Mouse (Mus musculus) MEL (cell line): Measurements from ENCODE around the gene Ebi3. TPM values are rescaled to one million over a fixed set of nuclear protein-coding genes. Genes with fewer than 3 reads are reported as not detected.

Experiments used
- DNase-seq: peaks from one replicate; pipeline ENCODE4 v3.0.0; 2011; ENCODE audit warnings: low read depth, low spot score
- H3K27ac ChIP-seq: 2 replicates; pipeline ENCODE4 v1.5.1; 2012; ENCODE audit warnings: low read depth, mild to moderate bottlenecking, control low read depth, low read length, moderate library complexity; ENCODE audit not compliant: control insufficient read depth
- H3K27me3 ChIP-seq, 2 experiments: fragments of 150-350 bp in 1 of 2; sonication (generic) in 1 of 2; 2 replicates each; pipeline ENCODE4 v1.6.1; 2012; ENCODE audit warnings: low read length in 2 of 2, mild to moderate bottlenecking in 2 of 2, improper control_type of control experiment in 1 of 2, moderate library complexity in 1 of 2; ENCODE audit not compliant: insufficient read depth in 2 of 2, control insufficient read depth in 1 of 2
- H3K36me3 ChIP-seq, 2 experiments: 2 replicates each; pipeline ENCODE4 v1.6.1; 2012 to 2014; ENCODE audit warnings: low read length in 2 of 2, improper control_type of control experiment in 1 of 2, inconsistent platforms in 1 of 2, mild to moderate bottlenecking in 1 of 2; ENCODE audit not compliant: insufficient read depth in 2 of 2, control insufficient read depth in 1 of 2
- H3K4me1 ChIP-seq, 2 experiments: fragments of 150-350 bp in 1 of 2; sonication (generic) in 1 of 2; 2 replicates each; pipeline ENCODE4 v1.6.1; 2012; ENCODE audit warnings: low read length in 2 of 2, improper control_type of control experiment in 1 of 2, mild to moderate bottlenecking in 1 of 2; ENCODE audit not compliant: insufficient read depth in 2 of 2, control insufficient read depth in 1 of 2
- H3K4me3 ChIP-seq, 2 experiments: fragments of 150-350 bp in 1 of 2; sonication (generic) in 1 of 2; 2 replicates each; pipeline ENCODE4 v1.5.1; 2012; ENCODE audit warnings: low read depth in 2 of 2, low read length in 2 of 2, mild to moderate bottlenecking in 2 of 2, moderate library complexity in 2 of 2, control low read depth in 1 of 2, improper control_type of control experiment in 1 of 2; ENCODE audit not compliant: control insufficient read depth in 1 of 2, insufficient read depth in 1 of 2
- H3K79me2 ChIP-seq: 2 replicates; pipeline ENCODE4 v1.6.1; 2012; ENCODE audit warnings: mild to moderate bottlenecking, low read length, moderate library complexity; ENCODE audit not compliant: control insufficient read depth, poor library complexity, insufficient read depth
- H3K9ac ChIP-seq: 2 replicates; pipeline ENCODE4 v1.6.1; 2012; ENCODE audit warnings: low read depth, mild to moderate bottlenecking, control low read depth, low read length, moderate library complexity; ENCODE audit not compliant: control insufficient read depth, poor library complexity, severe bottlenecking
- H3K9me3 ChIP-seq: fragments of 150-350 bp; sonication (generic); replicated peaks from 2 replicates; pipeline ENCODE4 v1.6.1; 2012; ENCODE audit warnings: mild to moderate bottlenecking, low read length, improper control_type of control experiment, moderate library complexity; ENCODE audit not compliant: insufficient read depth
- BHLHE40 ChIP-seq: IDR thresholded peaks from 2 replicates; pipeline ENCODE4 v1.6.1; 2012; ENCODE audit warnings: low read depth, mild to moderate bottlenecking, inconsistent platforms, low read length, improper control_type of control experiment, borderline replicate concordance
- CHD2 ChIP-seq: IDR thresholded peaks from 2 replicates; pipeline ENCODE4 v1.6.1; 2011; ENCODE audit warnings: low read length, improper control_type of control experiment
- CTCF ChIP-seq, 3 experiments: IDR thresholded peaks in 2 of 3; conservative IDR thresholded peaks in 1 of 3; 2 replicates each; pipeline ENCODE4 v1.5.1; 2011 to 2012; ENCODE audit warnings: low read length in 3 of 3, low read depth in 2 of 3, mild to moderate bottlenecking in 2 of 3, improper control_type of control experiment in 1 of 3, inconsistent platforms in 1 of 3, mixed read lengths in 1 of 3, moderate library complexity in 1 of 3; ENCODE audit not compliant: control insufficient read depth in 1 of 3, insufficient read depth in 1 of 3, poor library complexity in 1 of 3, severe bottlenecking in 1 of 3
- E2F4 ChIP-seq: IDR thresholded peaks from 2 replicates; pipeline ENCODE4 v1.6.1; 2011; ENCODE audit warnings: low read depth, low read length, improper control_type of control experiment, borderline replicate concordance
- EP300 ChIP-seq, 2 experiments: IDR thresholded peaks; 2 replicates each; pipeline ENCODE4 v1.6.1; 2011; ENCODE audit warnings: improper control_type of control experiment in 2 of 2, low read length in 2 of 2, low read depth in 1 of 2, mild to moderate bottlenecking in 1 of 2
- GABPA ChIP-seq: IDR thresholded peaks from 2 replicates; pipeline ENCODE4 v1.6.1; 2012; ENCODE audit warnings: low read depth, mild to moderate bottlenecking, inconsistent platforms, low read length, improper control_type of control experiment, moderate library complexity
- GATA1 ChIP-seq: IDR thresholded peaks from 2 replicates; pipeline ENCODE4 v1.6.1; 2011; ENCODE audit warnings: low read depth, low read length, improper control_type of control experiment
- HCFC1 ChIP-seq: IDR thresholded peaks from 2 replicates; pipeline ENCODE4 v1.6.1; 2012; ENCODE audit warnings: low read depth, mild to moderate bottlenecking, inconsistent platforms, low read length, improper control_type of control experiment, moderate library complexity
- JUND ChIP-seq: IDR thresholded peaks from 2 replicates; pipeline ENCODE4 v1.6.1; 2011; ENCODE audit warnings: low read depth, mild to moderate bottlenecking, improper control_type of control experiment, low read length
- KAT2A ChIP-seq: conservative IDR thresholded peaks from 2 replicates; pipeline ENCODE4 v1.6.1; 2012; ENCODE audit warnings: low read depth, low read length, improper control_type of control experiment, inconsistent platforms
- MAX ChIP-seq: IDR thresholded peaks from 2 replicates; pipeline ENCODE4 v1.6.1; 2011; ENCODE audit warnings: low read length, improper control_type of control experiment
- NRF1 ChIP-seq: IDR thresholded peaks from 2 replicates; pipeline ENCODE4 v1.6.1; 2014; ENCODE audit warnings: low read depth, mild to moderate bottlenecking, inconsistent platforms, low read length, improper control_type of control experiment, moderate library complexity; ENCODE audit not compliant: poor library complexity, insufficient read depth, severe bottlenecking
- POLR2AphosphoS2 ChIP-seq: IDR thresholded peaks from 2 replicates; pipeline ENCODE4 v1.6.1; 2011; ENCODE audit warnings: low read length, improper control_type of control experiment
- POLR2AphosphoS5 ChIP-seq: IDR thresholded peaks from 2 replicates; pipeline ENCODE4 v1.6.1; 2012; ENCODE audit warnings: low read depth, borderline replicate concordance, mild to moderate bottlenecking, inconsistent platforms, low read length, moderate library complexity, mixed read lengths
- SIN3A ChIP-seq: IDR thresholded peaks from 2 replicates; pipeline ENCODE4 v1.6.1; 2012; ENCODE audit warnings: low read length, improper control_type of control experiment, inconsistent platforms
- SMC3 ChIP-seq: IDR thresholded peaks from 2 replicates; pipeline ENCODE4 v1.6.1; 2011; ENCODE audit warnings: low read depth, low read length, improper control_type of control experiment
- TAL1 ChIP-seq: IDR thresholded peaks from 2 replicates; pipeline ENCODE4 v1.6.1; 2012; ENCODE audit warnings: mild to moderate bottlenecking, inconsistent platforms, low read length, moderate library complexity, mixed read lengths
- TCF12 ChIP-seq: IDR thresholded peaks from 2 replicates; pipeline ENCODE4 v1.6.1; 2014; ENCODE audit warnings: low read depth, mild to moderate bottlenecking, inconsistent platforms, low read length, improper control_type of control experiment, moderate library complexity
- USF1 ChIP-seq: IDR thresholded peaks from 2 replicates; pipeline ENCODE4 v1.6.1; 2014; ENCODE audit warnings: low read depth, mild to moderate bottlenecking, inconsistent platforms, low read length, improper control_type of control experiment, moderate library complexity
- USF2 ChIP-seq, 2 experiments: IDR thresholded peaks; 2 replicates each; pipeline ENCODE4 v1.6.1; 2011 to 2012; ENCODE audit warnings: improper control_type of control experiment in 2 of 2, low read length in 2 of 2, borderline replicate concordance in 1 of 2, inconsistent platforms in 1 of 2, low read depth in 1 of 2, mild to moderate bottlenecking in 1 of 2; ENCODE audit not compliant: insufficient read depth in 1 of 2
- ZMIZ1 ChIP-seq: IDR thresholded peaks from 2 replicates; pipeline ENCODE4 v1.6.1; 2012; ENCODE audit warnings: low read depth, mild to moderate bottlenecking, inconsistent platforms, low read length, improper control_type of control experiment, moderate library complexity
- ZNF384 ChIP-seq: IDR thresholded peaks from 2 replicates; pipeline ENCODE4 v1.6.1; 2012; ENCODE audit warnings: low read depth, mild to moderate bottlenecking, inconsistent platforms, low read length, improper control_type of control experiment
- polyA plus RNA-seq, 2 experiments: library from polyadenylated mRNA; stranded (reverse) in 1 of 2; unstranded in 1 of 2; fragments of >175 nt in 1 of 2; fragments of >200 nt in 1 of 2; gene quantifications; 2 replicates each; pipeline versions ENCODE4 v1.2.1 to v1.2.4; 2012; ENCODE audit warnings: low replicate concordance in 2 of 2, low read depth in 1 of 2; ENCODE audit not compliant: insufficient read length in 2 of 2, insufficient read depth in 1 of 2, missing spikeins in 1 of 2
- total RNA-seq: library from RNA; depleted of rRNA; stranded (reverse); fragments of 300-350 nt; gene quantifications from 2 replicates; pipeline ENCODE4 v1.2.3, GENCODE M21; 2012

The Ebi3 gene
- total and polyA plus RNA-seq, 3 experiments: 0.15 to 0.86 TPM; not detected in 1

- Histone ChIP-seq H3K27ac (peak overlapping the region; percentile 70), H3K4me3 (peak overlapping the region; percentile 74 to 93), H3K79me2 (peaks cover 10% of the 10 kb centered on the region), H3K9me3 (no peaks in the 10 kb centered on the region)
- TF ChIP-seq ZNF384 (peak; percentile 83), NRF1 (0 out of 2 replicates have a peak, but pooled peaks have one; percentile 11), GABPA (no peak)
- TF ChIP-seq, all 39 proteins: peak for 2
- Histone ChIP-seq H3K4me1 (peaks cover 6 to 15% of the 10 kb centered on the region in 2 experiments; a peak in 3 of 4 replicates), H3K27me3 (no peaks in the 10 kb centered on the region; a peak in 1 of 4 replicates), H3K36me3 (peaks cover 0 to 5% of the 10 kb centered on the region in 2 experiments; a peak in 1 of 4 replicates), H3K9ac (peak overlapping the region; percentile 59)
- peak; percentile 50 for DNase-seq
Measured at GRCm38 (mm10) chr17:55957726-55958583, 5.5 kb downstream of the Ebi3 start.

- peak overlapping the region; percentile 59 for H3K9ac ChIP-seq
- peaks cover 10% of the 10 kb centered on the region for H3K79me2 ChIP-seq
- H3K4me1 ChIP-seq: peaks cover 6 to 15% of the 10 kb centered on the region in 2 experiments; a peak in 3 of 4 replicates
- H3K27ac ChIP-seq: peak overlapping the region; percentile 70
- no peak for DNase-seq
- peak overlapping the region; percentile 74 to 93 for H3K4me3 ChIP-seq
- no peaks in the 10 kb centered on the region for H3K9me3 ChIP-seq
- no peaks in the 10 kb centered on the region for H3K27me3 ChIP-seq
- H3K36me3 ChIP-seq: peaks cover 0 to 5% of the 10 kb centered on the region in 2 experiments; a peak in 1 of 4 replicates
- no peak for TF ChIP-seq HCFC1
- no peak for TF ChIP-seq CTCF (IDR thresholded peaks at IDR 0.05 in 2 of 3, conservative IDR thresholded peaks at IDR 0.05 in 1 of 3; ENCODE audit: control insufficient read depth in 1 of 3, insufficient read depth in 1 of 3, low read depth in 2 of 3, low read length in 3 of 3, poor library complexity in 1 of 3, severe bottlenecking in 1 of 3)
- no peak for TF ChIP-seq JUND
- no peak; the same call in 1 of the 2 replicates for TF ChIP-seq ZMIZ1
- TF ChIP-seq SMC3: no peak
- TF ChIP-seq TCF12: no peak
- TF ChIP-seq POLR2AphosphoS2: no peak
- no peak for TF ChIP-seq GATA1
- TF ChIP-seq, all 39 proteins: peak for 0
Measured at GRCm38 (mm10) chr17:55958584-55958886, 6.1 kb downstream of the Ebi3 start.

- H3K4me3 ChIP-seq: peak within 1 kb of the TSS; percentile 79 to 93
- peaks cover 6 to 15% of the 10 kb centered on the region in 2 experiments; a peak in 3 of 4 replicates for H3K4me1 ChIP-seq
- H3K79me2 ChIP-seq: peaks cover 10% of the 10 kb centered on the region
- H3K9ac ChIP-seq: peak within 1 kb of the TSS; percentile 93
- H3K27me3 ChIP-seq: no peaks in the 10 kb centered on the region
- H3K27ac ChIP-seq: peak within 1 kb of the TSS; percentile 96
- no peaks in the 10 kb centered on the region for H3K9me3 ChIP-seq
- DNase-seq: peak; percentile 98
- H3K36me3 ChIP-seq: peaks cover 0 to 5% of the 10 kb centered on the region in 2 experiments; a peak in 1 of 4 replicates
- TF ChIP-seq EP300 (IDR thresholded peaks at IDR 0.05; ENCODE audit: low read depth in 1 of 2, low read length in 2 of 2): no peak
- TF ChIP-seq USF1: peak; percentile 35; the same call in 1 of the 2 replicates
- TF ChIP-seq CHD2: peak; percentile 57
- no peak for TF ChIP-seq ZNF384
- TF ChIP-seq BHLHE40: no peak
- peak; percentile 62; the same call in 1 of the 2 replicates for TF ChIP-seq MAX
- peak; percentile 64 for TF ChIP-seq SIN3A
- TF ChIP-seq KAT2A: no peak; the same call in 1 of the 2 replicates
- no peak for TF ChIP-seq SMC3
- no peak; the same call in 1 of the 2 replicates for TF ChIP-seq POLR2AphosphoS5
- TF ChIP-seq TAL1: no peak
- no peak for TF ChIP-seq USF2 (IDR thresholded peaks at IDR 0.05; ENCODE audit: borderline replicate concordance in 1 of 2, insufficient read depth in 1 of 2, low read depth in 1 of 2, low read length in 2 of 2)
- 0 out of 2 replicates have a peak, but pooled peaks have one; percentile 41 for TF ChIP-seq E2F4
Measured at GRCm38 (mm10) chr17:55958918-55959728, 6.7 kb downstream of the Ebi3 start, which contains the start of gene Yju2. Gene Yju2 (plus strand): TSS chr17:55959099.
